Mouse (Mus musculus): ENCODE results near the gene B430305J03Rik.

DNA sequence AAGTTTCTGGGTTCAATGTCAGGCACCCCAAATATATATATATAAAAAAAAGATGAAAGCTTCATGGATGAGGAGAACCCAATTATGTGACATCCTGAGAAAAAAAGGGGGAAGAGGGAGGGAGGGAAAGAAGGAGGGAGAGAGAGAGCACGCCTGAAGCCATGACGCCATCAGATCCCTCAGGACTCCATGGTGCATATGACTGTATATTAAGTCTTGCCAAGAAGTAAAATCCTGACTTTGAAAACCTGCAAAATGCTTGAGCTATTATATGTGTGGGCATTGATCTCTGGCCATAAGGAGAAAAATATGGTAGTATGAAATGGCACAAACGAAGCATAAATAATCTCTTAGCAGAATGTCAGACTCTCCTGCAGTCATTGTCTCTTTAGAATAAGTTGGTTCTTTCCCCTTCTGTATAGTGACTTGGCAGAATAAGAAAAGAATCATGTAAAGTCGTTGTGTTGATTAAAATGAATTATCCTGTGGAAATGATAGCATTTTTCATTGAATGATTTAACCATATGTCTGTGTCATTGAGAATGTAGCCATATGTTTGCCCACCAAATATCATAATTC lies 17.6 kb downstream of the B430305J03Rik start:
- TF ChIP-seq CTCF (IDR thresholded peaks at IDR 0.05; ENCODE audit: low read depth) (no peak), EP300 (IDR thresholded peaks at IDR 0.05; ENCODE audit: low read depth) (no peak)

Data from liver, postnatal 0 days (tissue).